Mouse (Mus musculus): ENCODE results near the gene Nfe2. TPM values are rescaled to one million over a fixed set of nuclear protein-coding genes. Genes with fewer than 3 reads are reported as not detected.

Nfe2 gene
- total and polyA plus RNA-seq, 3 experiments: 0.14 TPM; not detected in 2

DNA sequence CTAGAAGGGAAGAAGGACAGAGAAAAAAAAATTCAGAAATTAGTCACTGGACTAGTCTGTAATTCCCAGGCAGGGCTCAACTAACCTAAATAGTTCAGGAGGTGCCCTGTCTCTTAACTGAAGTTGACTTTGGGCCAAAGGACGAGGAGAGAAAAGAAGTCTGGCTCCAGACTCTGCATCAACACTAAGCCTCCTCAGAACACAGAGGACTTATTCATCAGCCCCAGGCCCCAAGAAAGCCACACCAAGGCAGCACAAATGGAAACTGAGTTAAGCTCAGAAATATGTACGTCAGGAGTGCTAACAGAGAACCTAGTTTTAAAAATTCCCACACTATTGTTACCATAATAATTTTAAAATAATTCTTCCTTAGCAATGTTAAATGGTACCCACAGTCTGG, 44.1 kb downstream of the Nfe2 start:
- H3K36me3 ChIP-seq (replicated peaks in 1 of 2; ENCODE audit: control insufficient read depth in 1 of 2, insufficient read depth in 1 of 2, low read length in 1 of 2): peaks cover 27 to 43% of the 10 kb centered on the region in 2 experiments
- H3K79me2 ChIP-seq (replicated peaks; ENCODE audit: control insufficient read depth, extremely low read depth, insufficient read depth, poor library complexity, severe bottlenecking): peaks cover 61% of the 10 kb centered on the region
- H3K9ac ChIP-seq (ENCODE audit: insufficient read depth, low read depth): peak overlapping the region; percentile 37
- peaks cover 3 to 70% of the 10 kb centered on the region in 2 experiments for H3K4me1 ChIP-seq (ENCODE audit: control insufficient read depth in 1 of 2, insufficient read depth in 2 of 2)
- in situ Hi-C loops (cut with MboI; ENCODE audit: low pct_ligation_motif_present, low pct_unique_long_range_greater_than_20kb, low sequenced_read_pairs) (no loop called here), dilution Hi-C loops (cut with MboI; ENCODE audit: extremely low pct_ligation_motif_present, extremely low pct_unique_long_range_greater_than_20kb, low sequenced_read_pairs) (no loop called here)
- TF ChIP-seq EP300 (IDR thresholded peaks at IDR 0.05; ENCODE audit: low read length) (0 out of 2 replicates have a peak, but pooled peaks have one; percentile 21), ZKSCAN1 (IDR thresholded peaks at IDR 0.05; ENCODE audit: borderline replicate concordance, low read depth, low read length) (no peak), ZNF384 (IDR thresholded peaks at IDR 0.05; ENCODE audit: low read depth, low read length) (peak; percentile 36; the same call in 1 of the 2 replicates)
- peak overlapping the region; percentile 51 for H3K4me2 ChIP-seq (ENCODE audit: insufficient read depth, low read depth, poor library complexity, severe bottlenecking)
- no peak overlapping the region for H3K27ac ChIP-seq (ENCODE audit: insufficient read depth, low read depth)
- DNase-seq (ENCODE audit: extremely low read depth): no peak
- no peaks in the 10 kb centered on the region for H3K27me3 ChIP-seq (replicated peaks)
- H3K9me3 ChIP-seq (replicated peaks; ENCODE audit: low read length): no peaks in the 10 kb centered on the region
- peak overlapping the region in 2 of 3 experiments; percentile 33 to 56 for H3K4me3 ChIP-seq (replicated peaks in 1 of 3; ENCODE audit: low read depth in 2 of 3, low read length in 2 of 3, poor library complexity in 1 of 3)

DNA sequence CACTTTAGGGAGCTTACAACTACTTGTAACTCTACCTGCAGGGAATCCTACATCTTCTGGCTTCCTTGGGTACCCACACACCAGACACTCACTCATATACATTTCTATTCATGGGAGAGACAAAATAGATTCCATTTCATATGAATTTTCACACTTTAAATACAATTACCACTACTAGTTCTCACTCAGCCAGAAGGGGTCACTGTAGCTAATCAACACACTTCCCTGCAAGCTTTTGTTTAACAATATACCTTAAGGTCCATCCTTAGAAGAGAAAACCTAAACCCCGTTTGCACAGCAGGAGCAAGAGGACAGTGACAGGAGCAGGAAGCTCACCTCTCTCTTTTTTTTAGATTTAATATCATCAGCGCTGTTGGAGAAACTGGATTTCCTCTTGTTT, 53.0 kb downstream of the Nfe2 start:
- peaks cover 43 to 92% of the 10 kb centered on the region in 2 experiments for H3K36me3 ChIP-seq (replicated peaks in 1 of 2; ENCODE audit: control insufficient read depth in 1 of 2, insufficient read depth in 1 of 2, low read length in 1 of 2)

DNA sequence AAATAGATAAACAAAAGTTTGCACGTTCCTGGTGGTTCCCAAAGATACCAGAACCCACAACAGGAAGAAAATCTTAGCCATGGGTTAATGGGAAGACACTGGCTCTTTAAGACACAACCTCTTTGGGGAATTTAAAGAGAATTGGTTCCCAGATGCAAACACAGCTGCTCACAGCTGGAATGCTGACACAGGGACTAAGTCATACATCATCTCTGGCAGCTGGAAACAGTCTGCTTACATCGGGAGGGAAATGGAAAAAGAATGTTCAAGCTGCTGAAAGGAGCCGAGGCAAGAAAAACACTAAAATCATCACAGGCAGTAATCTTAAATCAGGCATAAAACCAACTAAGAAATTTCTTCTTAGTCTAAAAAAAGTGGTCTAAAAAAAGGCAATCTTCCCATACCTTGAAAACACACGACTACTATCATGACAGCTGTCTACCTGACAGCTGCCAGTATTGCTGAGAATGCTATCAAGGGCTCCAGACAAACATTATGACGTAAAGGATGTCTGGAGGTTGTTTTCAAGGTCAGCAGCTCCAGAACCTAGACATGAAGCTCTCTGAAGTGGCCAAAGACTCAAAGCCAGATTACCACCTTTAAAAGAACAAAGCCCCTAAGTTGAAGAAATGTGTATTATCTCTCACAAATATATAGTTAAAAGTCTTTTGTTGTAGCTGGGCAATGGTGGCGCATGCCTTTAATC, 56.0 kb downstream of the Nfe2 start:
- H3K4me2 ChIP-seq (ENCODE audit: insufficient read depth, low read depth, poor library complexity, severe bottlenecking): no peak overlapping the region
- no peak for DNase-seq (ENCODE audit: extremely low read depth)
- TF ChIP-seq MYC (IDR thresholded peaks at IDR 0.05; ENCODE audit: low read depth, low read length) (no peak), KAT2A (IDR thresholded peaks at IDR 0.05; ENCODE audit: insufficient replicate concordance, low read length) (no peak), MEF2A (IDR thresholded peaks at IDR 0.05; ENCODE audit: borderline replicate concordance, low read depth, low read length) (no peak)
- H3K4me3 ChIP-seq (replicated peaks in 1 of 3; ENCODE audit: low read depth in 2 of 3, low read length in 2 of 3, poor library complexity in 1 of 3): no peak overlapping the region
- no peaks in the 10 kb centered on the region for H3K9me3 ChIP-seq (replicated peaks; ENCODE audit: low read length)
- H3K36me3 ChIP-seq (replicated peaks in 1 of 2; ENCODE audit: control insufficient read depth in 1 of 2, insufficient read depth in 1 of 2, low read length in 1 of 2): peaks cover 55 to 99% of the 10 kb centered on the region in 2 experiments
- dilution Hi-C loops (cut with MboI; ENCODE audit: extremely low pct_ligation_motif_present, extremely low pct_unique_long_range_greater_than_20kb, low sequenced_read_pairs) (no loop called here), in situ Hi-C loops (cut with MboI; ENCODE audit: low pct_ligation_motif_present, low pct_unique_long_range_greater_than_20kb, low sequenced_read_pairs) (no loop called here)
- peaks cover 24% of the 10 kb centered on the region for H3K79me2 ChIP-seq (replicated peaks; ENCODE audit: control insufficient read depth, extremely low read depth, insufficient read depth, poor library complexity, severe bottlenecking)
- no peaks in the 10 kb centered on the region for H3K27me3 ChIP-seq (replicated peaks)
- no peak overlapping the region for H3K27ac ChIP-seq (ENCODE audit: insufficient read depth, low read depth)
- H3K9ac ChIP-seq (ENCODE audit: insufficient read depth, low read depth): no peak overlapping the region
- 0 out of 4 replicates have a peak, but pooled peaks cover 0 to 6% of the 10 kb centered on the region in 2 experiments for H3K4me1 ChIP-seq (ENCODE audit: control insufficient read depth in 1 of 2, insufficient read depth in 2 of 2)

More for the DNA sequence above, 53.0 kb downstream of the Nfe2 start:
- Histone ChIP-seq H3K9me3 (replicated peaks; ENCODE audit: low read length) (no peaks in the 10 kb centered on the region), H3K27ac (ENCODE audit: insufficient read depth, low read depth) (no peak overlapping the region), H3K4me1 (ENCODE audit: control insufficient read depth in 1 of 2, insufficient read depth in 2 of 2) (no peaks in the 10 kb centered on the region), H3K4me3 (replicated peaks in 1 of 3; ENCODE audit: low read depth in 2 of 3, low read length in 2 of 3, poor library complexity in 1 of 3) (no peak overlapping the region), H3K27me3 (replicated peaks) (no peaks in the 10 kb centered on the region), H3K4me2 (ENCODE audit: insufficient read depth, low read depth, poor library complexity, severe bottlenecking) (no peak overlapping the region), H3K79me2 (replicated peaks; ENCODE audit: control insufficient read depth, extremely low read depth, insufficient read depth, poor library complexity, severe bottlenecking) (peaks cover 32% of the 10 kb centered on the region), H3K9ac (ENCODE audit: insufficient read depth, low read depth) (no peak overlapping the region)
- TF ChIP-seq RAD21 (IDR thresholded peaks at IDR 0.05; ENCODE audit: low read depth, low read length): peak; percentile 54
- TF ChIP-seq CTCF (conservative IDR thresholded peaks at IDR 0.05 in 1 of 2, IDR thresholded peaks at IDR 0.05 in 1 of 2; ENCODE audit: low read depth in 2 of 2, low read length in 2 of 2): peak in 1 of 2 experiments; percentile 65; a peak in 2 of 4 replicates
- TF ChIP-seq IRF4 (IDR thresholded peaks at IDR 0.05; ENCODE audit: low read depth, low read length): no peak
- TF ChIP-seq SIN3A (IDR thresholded peaks at IDR 0.05; ENCODE audit: low read length): no peak
- peak; percentile 54 for TF ChIP-seq SMC3 (IDR thresholded peaks at IDR 0.05; ENCODE audit: low read depth, low read length)
- no peak for DNase-seq (ENCODE audit: extremely low read depth)
- in situ Hi-C loops (cut with MboI; ENCODE audit: low pct_ligation_motif_present, low pct_unique_long_range_greater_than_20kb, low sequenced_read_pairs): no loop called here
- dilution Hi-C loops (cut with MboI; ENCODE audit: extremely low pct_ligation_motif_present, extremely low pct_unique_long_range_greater_than_20kb, low sequenced_read_pairs): no loop called here

Other genes with a start within 250 kb of the Nfe2 start
- gene Hoxc4, start 239.5 kb downstream of the Nfe2 start, total RNA-seq (2012; rRNA removed): 5.7 and 7.8 TPM in 2 replicates
- 8.6 and 10.4 TPM in 2 replicates for gene Hoxc4, start 239.5 kb downstream of the Nfe2 start, total RNA-seq (2014; rRNA removed)
- gene Hoxc4, start 239.5 kb downstream of the Nfe2 start, polyA plus RNA-seq (2012; ENCODE audit: insufficient read length, low read depth): 31.7 and 37.0 TPM in 2 replicates
- gene Smug1, start 91.3 kb downstream of the Nfe2 start, total RNA-seq (2012; rRNA removed): 7.3 and 7.8 TPM in 2 replicates
- gene Smug1, start 91.3 kb downstream of the Nfe2 start, total RNA-seq (2014; rRNA removed): 9.5 and 9.8 TPM in 2 replicates
- gene Smug1, start 91.3 kb downstream of the Nfe2 start, polyA plus RNA-seq (2012; ENCODE audit: insufficient read length, low read depth): 6.1 and 7.3 TPM in 2 replicates
- gene Cbx5, start 18.6 kb downstream of the Nfe2 start, total RNA-seq (2012; rRNA removed): 94.9 and 99.6 TPM in 2 replicates
- 152 and 171 TPM in 2 replicates for gene Cbx5, start 18.6 kb downstream of the Nfe2 start, total RNA-seq (2014; rRNA removed)
- 128 and 151 TPM in 2 replicates for gene Cbx5, start 18.6 kb downstream of the Nfe2 start, polyA plus RNA-seq (2012; ENCODE audit: insufficient read length, low read depth)
- gene Hnrnpa1, start 18.0 kb downstream of the Nfe2 start, total RNA-seq (2012; rRNA removed): 635 and 691 TPM in 2 replicates
- gene Hnrnpa1, start 18.0 kb downstream of the Nfe2 start, total RNA-seq (2014; rRNA removed): 757 and 802 TPM in 2 replicates
- gene Hnrnpa1, start 18.0 kb downstream of the Nfe2 start, polyA plus RNA-seq (2012; ENCODE audit: insufficient read length, low read depth): 1,746 and 1,799 TPM in 2 replicates
- 80.0 and 97.9 TPM in 2 replicates for gene Copz1, start 14.3 kb upstream of the Nfe2 start, total RNA-seq (2012; rRNA removed)
- 135 and 148 TPM in 2 replicates for gene Copz1, start 14.3 kb upstream of the Nfe2 start, total RNA-seq (2014; rRNA removed)
- 263 and 271 TPM in 2 replicates for gene Copz1, start 14.3 kb upstream of the Nfe2 start, polyA plus RNA-seq (2012; ENCODE audit: insufficient read length, low read depth)
- 0.25 and 0.42 TPM in 2 replicates for gene Gpr84, start 52.2 kb upstream of the Nfe2 start, total RNA-seq (2012; rRNA removed)
- gene Gpr84, start 52.2 kb upstream of the Nfe2 start, total RNA-seq (2014; rRNA removed): 0.26 and 0.66 TPM in 2 replicates
- gene Gpr84, start 52.2 kb upstream of the Nfe2 start, polyA plus RNA-seq (2012; ENCODE audit: insufficient read length, low read depth): 0.79 and 1.4 TPM in 2 replicates
- gene Zfp385a, start 81.7 kb upstream of the Nfe2 start, total RNA-seq (2012; rRNA removed): 2.7 and 3.1 TPM in 2 replicates
- 1.0 and 1.2 TPM in 2 replicates for gene Zfp385a, start 81.7 kb upstream of the Nfe2 start, total RNA-seq (2014; rRNA removed)
- 45.2 and 59.9 TPM in 2 replicates for gene Zfp385a, start 81.7 kb upstream of the Nfe2 start, polyA plus RNA-seq (2012; ENCODE audit: insufficient read length, low read depth)
- gene Itga5, start 108.4 kb upstream of the Nfe2 start, total RNA-seq (2012; rRNA removed): 0.17 and 0.21 TPM in 2 replicates
- gene Itga5, start 108.4 kb upstream of the Nfe2 start, total RNA-seq (2014; rRNA removed): 0.07 and 0.28 TPM in 2 replicates
- gene Itga5, start 108.4 kb upstream of the Nfe2 start, polyA plus RNA-seq (2012; ENCODE audit: insufficient read length, low read depth): 1.6 and 1.8 TPM in 2 replicates
- 0.21 TPM in 1 of 2 replicates, not detected in the other for gene Gtsf1, start 172.1 kb upstream of the Nfe2 start, total RNA-seq (2012; rRNA removed)
- not detected in 2 replicates for gene Gtsf1, start 172.1 kb upstream of the Nfe2 start, total RNA-seq (2014; rRNA removed)
- gene Gtsf1, start 172.1 kb upstream of the Nfe2 start, polyA plus RNA-seq (2012; ENCODE audit: insufficient read length, low read depth): not detected in 2 replicates
- not detected in 2 replicates for gene Gtsf2, start 190.1 kb upstream of the Nfe2 start, total RNA-seq (2012; rRNA removed)
- gene Gtsf2, start 190.1 kb upstream of the Nfe2 start, total RNA-seq (2014; rRNA removed): not detected in 2 replicates
- gene Gtsf2, start 190.1 kb upstream of the Nfe2 start, polyA plus RNA-seq (2012; ENCODE audit: insufficient read length, low read depth): not detected in 2 replicates
- 58.5 and 68.6 TPM in 2 replicates for gene Nckap1l, start 195.4 kb upstream of the Nfe2 start, total RNA-seq (2012; rRNA removed)
- 77.7 and 78.2 TPM in 2 replicates for gene Nckap1l, start 195.4 kb upstream of the Nfe2 start, total RNA-seq (2014; rRNA removed)
- gene Nckap1l, start 195.4 kb upstream of the Nfe2 start, polyA plus RNA-seq (2012; ENCODE audit: insufficient read length, low read depth): 102 and 109 TPM in 2 replicates
- 15.0 and 16.3 TPM in 2 replicates for gene Pde1b, start 244.6 kb upstream of the Nfe2 start, total RNA-seq (2012; rRNA removed)
- 14.2 and 19.2 TPM in 2 replicates for gene Pde1b, start 244.6 kb upstream of the Nfe2 start, total RNA-seq (2014; rRNA removed)
- 31.9 and 36.7 TPM in 2 replicates for gene Pde1b, start 244.6 kb upstream of the Nfe2 start, polyA plus RNA-seq (2012; ENCODE audit: insufficient read length, low read depth)

Measured in CH12.LX (cell line).